Mouse (Mus musculus): ENCODE data around the gene Emid1. TPM values are rescaled to one million over a fixed set of nuclear protein-coding genes. Genes with fewer than 3 reads are reported as not detected.

Gene Emid1
- polyA plus RNA-seq, 1 experiment from 2014 or later, result 28.9 TPM

DNA sequence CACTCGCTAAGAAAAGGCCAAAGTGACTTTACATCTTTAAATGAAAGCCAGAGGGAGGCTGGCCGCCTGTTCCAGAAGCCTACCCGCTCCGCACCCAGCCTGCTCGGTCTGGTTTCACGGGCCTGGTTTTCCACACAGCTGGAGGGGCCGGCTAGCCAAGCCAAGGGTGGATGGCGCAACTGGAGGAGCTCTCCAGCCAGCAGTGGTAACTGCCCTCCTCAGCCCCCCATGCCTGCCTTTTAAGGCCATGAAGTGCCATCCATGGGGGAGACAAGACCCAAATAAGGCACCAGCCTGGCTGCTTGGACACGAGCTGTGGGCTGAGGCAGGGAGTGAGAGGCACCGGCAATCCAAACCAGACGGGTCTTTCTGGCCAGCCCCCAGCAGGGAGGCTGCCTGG lies 16.1 kb downstream of the Emid1 start:
- H3K4me1 ChIP-seq, result peaks cover 18% of the 10 kb centered on the region
- H3K4me2 ChIP-seq (replicated peaks), result no peak overlapping the region
- H3K9me3 ChIP-seq, result no peaks in the 10 kb centered on the region
- H3K36me3 ChIP-seq, result peaks cover 3% of the 10 kb centered on the region; the same call in 1 of the 2 replicates
- H3K27ac ChIP-seq, result peak overlapping the region; percentile 8; the same call in 1 of the 2 replicates
- H3K4me3 ChIP-seq, result no peak overlapping the region
- WGBS, result 53% methylated on average over 11 of the region's 11 CpGs
- H3K9ac ChIP-seq, result no peak overlapping the region
- ATAC-seq (ENCODE audit: low FRiP score, low read depth), result no peak
- no peaks in the 10 kb centered on the region for H3K27me3 ChIP-seq

DNA sequence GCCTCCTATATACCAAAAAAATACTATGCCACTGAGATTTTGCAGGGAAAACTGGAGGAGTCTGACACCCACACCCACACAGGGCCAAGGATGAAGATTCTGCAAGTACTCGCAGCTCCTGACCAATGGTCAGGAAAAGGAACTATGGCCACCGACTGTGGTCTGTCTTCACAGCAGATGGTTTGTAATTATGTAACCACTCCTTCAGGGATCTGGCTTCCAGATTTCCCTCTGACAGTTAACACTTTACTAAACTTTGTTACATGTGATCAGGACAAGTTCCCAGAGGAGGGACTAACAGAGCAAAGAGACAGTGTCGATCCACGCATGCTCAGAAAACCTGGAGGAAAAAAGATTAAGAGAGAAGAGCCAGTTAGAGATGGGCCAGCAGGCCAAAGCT lies 19.3 kb downstream of the Emid1 start:
- Histone ChIP-seq H3K4me3 (no peak overlapping the region), H3K9ac (no peak overlapping the region), H3K36me3 (peaks cover 3% of the 10 kb centered on the region; the same call in 1 of the 2 replicates), H3K4me1 (peaks cover 5% of the 10 kb centered on the region; the same call in 1 of the 2 replicates), H3K27ac (no peak overlapping the region), H3K4me2 (replicated peaks) (no peak overlapping the region), H3K27me3 (no peaks in the 10 kb centered on the region), H3K9me3 (no peaks in the 10 kb centered on the region)
- 55% methylated on average over 4 of the region's 4 CpGs for WGBS
- no peak for ATAC-seq (ENCODE audit: low FRiP score, low read depth)

DNA sequence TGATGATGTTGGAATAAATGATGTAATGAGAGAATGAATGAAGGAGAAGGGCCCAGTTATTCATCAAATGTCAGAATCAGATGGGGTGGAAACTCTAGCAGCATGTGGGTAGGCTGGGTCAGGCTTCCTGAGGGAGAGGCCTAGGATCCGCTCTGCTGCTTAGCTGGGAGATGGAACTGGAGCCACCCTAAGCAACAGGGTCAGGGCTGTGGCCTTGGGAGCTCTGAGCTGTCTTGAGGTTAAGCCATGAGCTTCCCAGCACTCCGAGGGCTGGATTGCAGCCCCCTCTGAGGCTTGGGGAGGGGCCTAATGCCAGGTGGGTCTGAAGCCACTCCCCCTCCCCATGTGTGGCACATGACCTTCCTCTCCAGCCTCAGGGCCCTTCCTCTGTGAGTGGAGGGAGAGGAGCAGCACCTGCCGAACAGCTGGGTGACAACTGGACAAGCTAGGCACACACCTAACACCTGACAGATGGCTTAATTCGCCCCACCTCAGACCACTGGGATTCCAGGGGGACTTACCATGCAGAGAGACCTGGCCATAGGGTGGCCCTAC lies 21.9 kb downstream of the Emid1 start:
- Histone ChIP-seq H3K27ac (no peak overlapping the region), H3K4me3 (no peak overlapping the region), H3K27me3 (no peaks in the 10 kb centered on the region), H3K9me3 (no peaks in the 10 kb centered on the region), H3K4me1 (no peaks in the 10 kb centered on the region), H3K9ac (no peak overlapping the region), H3K36me3 (peaks cover 3% of the 10 kb centered on the region; the same call in 1 of the 2 replicates), H3K4me2 (replicated peaks) (no peak overlapping the region)
- 52% methylated on average over 4 of the region's 4 CpGs for WGBS
- no peak for ATAC-seq (ENCODE audit: low FRiP score, low read depth)

- Histone ChIP-seq H3K9me3 (no peaks in the 10 kb centered on the region), H3K4me1 (no peaks in the 10 kb centered on the region), H3K4me3 (no peak overlapping the region), H3K27me3 (no peaks in the 10 kb centered on the region), H3K4me2 (replicated peaks) (no peak overlapping the region), H3K9ac (no peak overlapping the region), H3K27ac (no peak overlapping the region), H3K36me3 (peaks cover 3% of the 10 kb centered on the region; the same call in 1 of the 2 replicates)
- no peak for ATAC-seq (ENCODE audit: low FRiP score, low read depth)
- 38% methylated on average over 5 of the region's 5 CpGs for WGBS
These were observed 23.0 kb downstream of the Emid1 start for GRCm38 (mm10) chr11:5129035-5129480.

GRCm38 (mm10) chr11:5125713-5126112 lies 26.3 kb downstream of the Emid1 start:
- 0 out of 2 replicates have a peak, but pooled peaks cover 3% of the 10 kb centered on the region for H3K9me3 ChIP-seq

GRCm38 (mm10) chr11:5114931-5115581 lies 37.0 kb downstream of the Emid1 start:
- no peaks in the 10 kb centered on the region for H3K9me3 ChIP-seq
- WGBS, result 27% methylated on average over 13 of the region's 13 CpGs

More at GRCm38 (mm10) chr11:5125713-5126112, 26.3 kb downstream of the Emid1 start:
- Histone ChIP-seq H3K4me1 (no peaks in the 10 kb centered on the region), H3K36me3 (no peaks in the 10 kb centered on the region; the same call in 1 of the 2 replicates), H3K9ac (no peak overlapping the region), H3K27ac (no peak overlapping the region), H3K27me3 (no peaks in the 10 kb centered on the region), H3K4me2 (replicated peaks) (no peak overlapping the region), H3K4me3 (no peak overlapping the region)
- WGBS, result 78% methylated on average over 4 of the region's 4 CpGs
- ATAC-seq (ENCODE audit: low FRiP score, low read depth), result no peak

GRCm38 (mm10) chr11:5113645-5114044 lies 38.4 kb downstream of the Emid1 start:
- Histone ChIP-seq H3K9ac (no peak overlapping the region), H3K36me3 (no peaks in the 10 kb centered on the region), H3K27me3 (no peaks in the 10 kb centered on the region), H3K4me3 (no peak overlapping the region), H3K27ac (no peak overlapping the region), H3K4me1 (no peaks in the 10 kb centered on the region; the same call in 1 of the 2 replicates), H3K9me3 (no peaks in the 10 kb centered on the region), H3K4me2 (replicated peaks) (no peak overlapping the region)
- ATAC-seq (ENCODE audit: low FRiP score, low read depth), result no peak
- WGBS, result 79% methylated on average over 7 of the region's 7 CpGs

More at GRCm38 (mm10) chr11:5114931-5115581, 37.0 kb downstream of the Emid1 start:
- ATAC-seq (ENCODE audit: low FRiP score, low read depth), result peak; percentile 69
- no peak overlapping the region for H3K27ac ChIP-seq
- no peaks in the 10 kb centered on the region for H3K36me3 ChIP-seq
- no peak overlapping the region for H3K4me2 ChIP-seq (replicated peaks)
- H3K4me3 ChIP-seq, result no peak overlapping the region
- no peaks in the 10 kb centered on the region; the same call in 1 of the 2 replicates for H3K4me1 ChIP-seq
- H3K27me3 ChIP-seq, result no peaks in the 10 kb centered on the region
- no peak overlapping the region for H3K9ac ChIP-seq

DNA sequence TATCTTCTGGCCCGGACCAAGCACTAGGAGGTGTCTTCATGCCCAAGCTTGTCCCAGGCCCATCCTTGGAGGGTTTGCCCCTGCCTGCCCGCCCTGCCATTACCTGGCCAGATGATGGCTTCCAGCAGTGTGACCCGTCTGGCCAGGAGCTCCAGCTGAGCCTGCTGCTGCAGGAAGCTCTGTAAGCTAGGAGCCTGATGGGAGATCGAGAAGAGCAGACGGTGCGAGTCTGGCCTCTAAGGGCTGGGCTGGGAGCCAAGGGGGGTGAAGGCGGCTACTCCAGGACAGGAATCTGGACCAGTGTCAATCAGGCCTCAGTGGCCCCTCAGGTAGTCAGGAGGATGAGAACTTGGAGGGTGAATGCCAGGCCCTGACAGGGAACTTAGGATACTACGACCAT lies 42.6 kb downstream of the Emid1 start:
- H3K4me2 ChIP-seq (replicated peaks), result no peak overlapping the region
- no peaks in the 10 kb centered on the region for H3K9me3 ChIP-seq
- H3K9ac ChIP-seq, result no peak overlapping the region
- WGBS, result 53% methylated on average over 8 of the region's 8 CpGs
- H3K36me3 ChIP-seq, result peaks cover 17% of the 10 kb centered on the region; the same call in 1 of the 2 replicates
- H3K4me3 ChIP-seq, result no peak overlapping the region
- H3K4me1 ChIP-seq, result no peaks in the 10 kb centered on the region
- ATAC-seq (ENCODE audit: low FRiP score, low read depth), result no peak
- H3K27me3 ChIP-seq, result no peaks in the 10 kb centered on the region
- no peak overlapping the region for H3K27ac ChIP-seq

DNA sequence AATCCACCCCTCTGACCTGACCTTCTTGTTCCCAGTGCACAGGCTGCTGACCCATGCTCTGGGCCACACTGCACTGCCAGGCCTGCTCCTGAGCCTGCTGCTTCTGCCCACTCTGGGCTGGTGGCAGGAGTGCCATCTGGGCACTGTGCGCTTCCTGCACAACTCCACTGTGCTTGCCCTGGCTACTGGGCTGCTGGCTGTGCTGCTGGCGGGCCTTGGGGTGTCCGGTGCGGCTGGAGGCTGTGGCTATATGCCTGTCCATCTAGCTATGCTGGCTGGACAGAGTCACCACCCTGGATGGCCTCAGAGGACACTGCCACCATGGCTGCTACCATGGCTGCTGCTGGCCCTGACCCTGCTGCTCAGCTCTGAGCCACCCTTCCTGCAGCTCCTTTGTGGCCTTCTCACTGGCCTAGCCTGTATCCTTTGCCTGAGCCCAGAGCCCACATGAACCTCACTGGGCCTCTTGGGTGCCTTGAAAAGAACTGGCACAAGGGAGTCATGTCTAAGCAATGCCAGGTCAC lies 48.0 kb downstream of the Emid1 start:
- H3K36me3 ChIP-seq, result peaks cover 32% of the 10 kb centered on the region; the same call in 1 of the 2 replicates
- H3K27ac ChIP-seq, result no peak overlapping the region
- no peak overlapping the region for H3K9ac ChIP-seq
- peaks cover 19% of the 10 kb centered on the region for H3K4me1 ChIP-seq
- no peak overlapping the region for H3K4me3 ChIP-seq
- H3K27me3 ChIP-seq, result no peaks in the 10 kb centered on the region
- no peak for ATAC-seq (ENCODE audit: low FRiP score, low read depth)
- no peak overlapping the region for H3K4me2 ChIP-seq (replicated peaks)
- no peaks in the 10 kb centered on the region for H3K9me3 ChIP-seq
- 97% methylated on average over 4 of the region's 4 CpGs for WGBS

- Histone ChIP-seq H3K4me1 (peaks cover 22% of the 10 kb centered on the region), H3K36me3 (peaks cover 32% of the 10 kb centered on the region; the same call in 1 of the 2 replicates), H3K9me3 (no peaks in the 10 kb centered on the region), H3K27ac (no peak overlapping the region), H3K4me3 (no peak overlapping the region), H3K27me3 (no peaks in the 10 kb centered on the region), H3K4me2 (replicated peaks) (no peak overlapping the region), H3K9ac (no peak overlapping the region)
- no peak for ATAC-seq (ENCODE audit: low FRiP score, low read depth)
- WGBS, result 89% methylated on average over 7 of the region's 7 CpGs
These were observed 49.7 kb downstream of the Emid1 start for GRCm38 (mm10) chr11:5102384-5102783.

GRCm38 (mm10) chr11:5101641-5102040 lies 50.4 kb downstream of the Emid1 start:
- Histone ChIP-seq H3K9me3 (no peaks in the 10 kb centered on the region), H3K4me1 (peaks cover 30% of the 10 kb centered on the region), H3K27ac (no peak overlapping the region), H3K36me3 (peaks cover 32% of the 10 kb centered on the region; the same call in 1 of the 2 replicates), H3K9ac (no peak overlapping the region), H3K27me3 (no peaks in the 10 kb centered on the region), H3K4me2 (replicated peaks) (peak overlapping the region; percentile 75; the same call in 1 of the 2 replicates), H3K4me3 (no peak overlapping the region)
- ATAC-seq (ENCODE audit: low FRiP score, low read depth), result no peak
- 68% methylated on average over 6 of the region's 6 CpGs for WGBS

DNA sequence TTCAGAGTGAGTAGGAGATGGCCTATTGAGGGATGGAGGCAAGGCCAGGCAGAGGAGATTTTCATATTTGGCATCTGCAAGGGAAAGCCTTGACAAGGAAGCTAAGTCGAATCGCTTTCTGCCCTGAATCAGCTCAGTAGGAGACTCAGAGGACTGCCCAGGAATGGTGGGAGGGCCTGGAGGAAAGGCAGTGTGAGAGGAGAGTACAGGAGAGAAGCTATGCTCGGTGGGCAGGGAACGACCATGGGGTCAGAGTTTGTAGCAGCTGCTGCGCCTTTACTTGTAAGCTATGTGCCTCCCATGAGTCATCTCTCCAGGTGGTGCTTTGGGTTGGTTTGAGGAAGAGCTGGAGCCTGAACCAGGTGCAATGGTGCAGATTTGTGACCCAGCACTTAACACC lies 51.3 kb downstream of the Emid1 start:
- Histone ChIP-seq H3K4me1 (peaks cover 38% of the 10 kb centered on the region), H3K4me3 (peak overlapping the region; percentile 100), H3K9me3 (no peaks in the 10 kb centered on the region), H3K36me3 (peaks cover 29% of the 10 kb centered on the region; the same call in 1 of the 2 replicates), H3K27ac (no peak overlapping the region), H3K4me2 (replicated peaks) (peak overlapping the region; percentile 75), H3K9ac (peak overlapping the region; percentile 96), H3K27me3 (no peaks in the 10 kb centered on the region)
- ATAC-seq (ENCODE audit: low FRiP score, low read depth), result no peak
- 29% methylated on average over 5 of the region's 5 CpGs for WGBS
